Mouse (Mus musculus): ENCODE data around the gene Olfr1247.
"Not testable (repeated sequence)": the region's sequence is repeated elsewhere in the genome, so short reads cannot be mapped to it uniquely, and the experiment has no call there.

DNA sequence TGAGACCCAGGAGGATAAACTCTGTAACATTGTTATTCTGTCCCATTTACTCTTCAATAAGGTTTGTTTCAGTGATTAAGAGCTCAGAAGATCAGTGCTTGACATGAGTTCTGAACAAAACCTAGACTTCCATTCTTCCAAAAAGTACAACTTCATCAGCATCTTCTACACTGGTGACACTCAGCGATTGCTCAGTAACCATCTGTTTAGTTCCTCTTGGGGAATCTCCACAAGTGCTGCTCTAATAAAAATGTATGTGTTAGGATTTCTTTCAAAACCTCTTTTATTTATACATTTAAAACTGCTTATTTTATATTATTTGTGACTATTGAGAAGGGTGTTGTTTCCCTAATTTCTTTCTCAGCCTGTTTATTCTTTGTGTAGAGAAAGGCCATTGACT is 4.2 kb upstream of the Olfr1247 start, which contains the start of gene Olfr1248:
- not testable (repeated sequence) for TF ChIP-seq POLR2A (IDR thresholded peaks at IDR 0.05; ENCODE audit: borderline replicate concordance, extremely low read depth, low read depth, low read length); CTCF (IDR thresholded peaks at IDR 0.05; ENCODE audit: insufficient read depth, low read length)
